Mouse (Mus musculus) lung, embryonic 14.5 days (tissue): ENCODE data around the gene D10Wsu102e. TPM values are rescaled to one million over a fixed set of nuclear protein-coding genes. Genes with fewer than 3 reads are reported as not detected.

Experiments
- ATAC-seq: fragments of 200-750 bp; cut with Nextera tagmentation; 2 replicates; pipeline ENCODE4 v1.8.0; 2017; ENCODE audit warnings: mild to moderate bottlenecking, moderate TSS enrichment, moderate library complexity; ENCODE audit not compliant: insufficient read depth
- DNase-seq: peaks from one replicate; pipeline ENCODE4 v3.0.0-alpha.2; 2015
- H3K27ac ChIP-seq: fragments of 300-500 bp; sonication (generic); 2 replicates; pipeline ENCODE4 v1.5.1; 2014; ENCODE audit warnings: low read depth, mild to moderate bottlenecking, moderate library complexity
- H3K27me3 ChIP-seq: fragments of 300-500 bp; sonication (generic); 2 replicates; pipeline ENCODE4 v1.6.1; 2014; ENCODE audit warnings: low read length, control low read depth; ENCODE audit not compliant: insufficient read depth
- H3K36me3 ChIP-seq: fragments of 300-500 bp; sonication (generic); 2 replicates; pipeline ENCODE4 v1.6.1; 2014; ENCODE audit warnings: control low read depth; ENCODE audit not compliant: insufficient read depth
- H3K4me1 ChIP-seq: fragments of 300-500 bp; sonication (generic); 2 replicates; pipeline ENCODE4 v1.6.1; 2014; ENCODE audit warnings: antibody characterized with exemption, control low read depth; ENCODE audit not compliant: insufficient read depth
- H3K4me2 ChIP-seq: fragments of 300-500 bp; sonication (generic); 2 replicates; pipeline ENCODE4 v1.6.1; 2014; ENCODE audit warnings: mild to moderate bottlenecking
- H3K4me3 ChIP-seq: fragments of 300-500 bp; sonication (generic); 2 replicates; pipeline ENCODE4 v1.5.1; 2014; ENCODE audit warnings: low read depth, low read length
- H3K9ac ChIP-seq: fragments of 300-500 bp; sonication (generic); 2 replicates; pipeline ENCODE4 v1.6.1; 2014
- H3K9me3 ChIP-seq: fragments of 300-500 bp; sonication (generic); 2 replicates; pipeline ENCODE4 v1.6.1; 2016; ENCODE audit warnings: low read depth, low read length, control low read depth
- CTCF ChIP-seq: IDR thresholded peaks from 2 replicates; pipeline ENCODE4 v1.5.1; 2016; ENCODE audit warnings: antibody characterized with exemption, low read depth
- WGBS: fragments of 180-500 bp; shearing (Covaris S2); extraction: QIAGEN DNeasy Blood & Tissue Kit; methylation state at CpG from one replicate; pipeline ENCODE4 v1.1.7; 2014; 5-methylcytosine and 5-hydroxymethylcytosine counted together
- polyA plus RNA-seq: library from polyadenylated mRNA; unstranded; fragments of >200 nt; fragmentation: Nextera tagmentation; extraction: Ambion mirVana; gene quantifications from 2 replicates; pipeline ENCODE4 v1.2.1, GENCODE M21; 2014

D10Wsu102e gene
- 0.78 and 0.84 TPM in 2 replicates for polyA plus RNA-seq

DNA sequence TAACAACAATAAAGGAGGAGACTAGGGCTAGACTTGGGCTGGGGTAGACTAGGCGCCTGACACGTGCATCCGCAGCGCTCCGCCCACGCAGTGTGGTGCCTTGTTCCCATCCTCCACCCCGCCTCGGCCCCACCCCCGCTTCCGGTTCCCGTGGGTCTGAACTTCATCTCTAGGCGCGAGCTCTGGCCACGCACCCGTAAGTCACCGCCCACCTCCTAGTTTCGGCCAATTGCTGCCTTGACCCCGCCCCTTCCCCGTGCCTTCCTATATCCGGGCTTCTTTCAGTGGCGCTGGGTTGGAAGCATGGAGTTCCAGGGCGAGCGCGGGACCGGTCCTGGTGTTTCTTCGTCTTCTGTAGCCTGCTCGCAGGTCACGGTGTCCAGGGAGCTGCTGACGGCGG lies at the start of gene D10Wsu102e:
Gene D10Wsu102e, plus strand, starts transcription at position 266 of the 400 bp plus-strand sequence.
- no peak for TF ChIP-seq CTCF
- Histone ChIP-seq H3K4me2 (peak within 1 kb of the TSS; percentile 68), H3K27ac (peak within 1 kb of the TSS; percentile 75), H3K27me3 (no peaks in the 10 kb centered on the region), H3K36me3 (peaks cover 28% of the 10 kb centered on the region), H3K4me1 (peaks cover 8% of the 10 kb centered on the region; the same call in 1 of the 2 replicates), H3K9ac (peak within 1 kb of the TSS; percentile 80), H3K4me3 (peak within 1 kb of the TSS; percentile 92), H3K9me3 (no peaks in the 10 kb centered on the region)
- DNase-seq (peak; percentile 98), ATAC-seq (peak; percentile 98)
- under 1% methylated on average over 30 of the region's 30 CpGs for WGBS

DNA sequence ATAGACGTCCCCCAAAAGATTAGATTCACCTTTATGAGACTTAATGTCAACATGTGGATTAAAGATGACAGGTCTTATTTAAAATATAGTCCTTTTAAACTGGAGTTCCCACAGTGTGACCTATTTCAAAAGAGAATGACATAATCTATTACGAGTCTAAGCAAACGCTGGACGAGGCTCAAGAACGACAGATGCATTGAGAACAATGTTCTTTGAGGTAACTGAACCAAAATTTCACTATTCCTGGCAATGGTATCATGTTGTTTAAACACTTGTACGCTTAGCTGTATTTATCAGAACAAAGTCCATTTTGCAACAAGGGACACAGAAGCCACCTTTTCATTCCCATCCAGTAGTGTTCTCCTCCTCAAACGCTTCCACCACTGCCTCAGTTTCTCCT lies 49.7 kb upstream of the D10Wsu102e start:
- Histone ChIP-seq H3K4me1 (no peaks in the 10 kb centered on the region), H3K4me3 (no peak overlapping the region), H3K4me2 (no peak overlapping the region), H3K36me3 (no peaks in the 10 kb centered on the region), H3K27me3 (no peaks in the 10 kb centered on the region), H3K27ac (no peak overlapping the region), H3K9ac (no peak overlapping the region), H3K9me3 (no peaks in the 10 kb centered on the region)
- TF ChIP-seq CTCF, result no peak
- no peak for ATAC-seq
- DNase-seq, result no peak
- 71% methylated on average over 7 of the region's 7 CpGs for WGBS

DNA sequence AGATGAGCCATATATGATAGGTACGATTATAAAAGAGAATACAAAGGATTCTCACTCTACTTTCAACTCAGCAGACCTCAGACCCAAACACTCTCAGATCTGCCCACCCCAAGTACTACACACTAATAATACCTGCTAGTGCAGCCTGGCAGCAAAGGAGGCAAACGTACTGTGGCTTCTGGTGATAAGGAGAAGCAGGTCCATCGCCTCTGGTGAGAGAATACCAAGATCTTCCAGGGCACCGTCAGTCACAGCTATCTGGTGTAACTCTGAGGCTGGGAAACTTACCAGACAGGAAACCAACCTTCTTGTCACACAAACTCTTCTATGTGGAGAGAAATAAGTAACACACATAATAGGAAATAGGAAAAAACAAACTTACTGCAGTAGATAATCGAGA lies 47.0 kb upstream of the D10Wsu102e start:
- Histone ChIP-seq H3K4me1 (no peaks in the 10 kb centered on the region), H3K4me2 (no peak overlapping the region), H3K36me3 (no peaks in the 10 kb centered on the region), H3K4me3 (no peak overlapping the region), H3K27ac (no peak overlapping the region), H3K9me3 (no peaks in the 10 kb centered on the region), H3K9ac (no peak overlapping the region), H3K27me3 (no peaks in the 10 kb centered on the region)
- 71% methylated on average over 5 of the region's 5 CpGs for WGBS
- DNase-seq, result no peak
- no peak for ATAC-seq
- no peak for TF ChIP-seq CTCF

DNA sequence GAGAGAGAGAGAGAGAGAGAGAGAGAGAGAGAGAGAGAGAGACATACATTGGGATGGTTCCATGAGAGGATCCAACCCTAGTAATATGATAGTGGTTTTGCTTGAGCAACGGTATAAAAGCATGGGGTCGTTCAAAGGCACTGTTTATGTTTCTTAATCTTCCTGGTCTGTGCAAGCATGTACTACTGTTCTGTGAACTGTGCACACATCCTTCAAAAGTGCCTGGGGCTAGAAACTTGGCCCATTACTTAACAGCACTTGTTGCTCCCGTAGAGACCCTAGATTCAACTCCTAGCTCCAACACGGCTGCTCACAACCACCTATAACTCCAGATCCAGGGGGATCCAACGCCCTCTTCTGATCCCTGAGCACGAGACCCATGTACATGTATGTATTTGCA lies 39.6 kb upstream of the D10Wsu102e start:
- no peak overlapping the region for H3K4me2 ChIP-seq
- no peak for DNase-seq
- 63% methylated on average over 6 of the region's 6 CpGs for WGBS
- no peaks in the 10 kb centered on the region for H3K9me3 ChIP-seq
- no peak overlapping the region for H3K9ac ChIP-seq
- no peaks in the 10 kb centered on the region for H3K4me1 ChIP-seq
- H3K27me3 ChIP-seq, result no peaks in the 10 kb centered on the region
- no peak for ATAC-seq
- no peaks in the 10 kb centered on the region for H3K36me3 ChIP-seq
- no peak overlapping the region for H3K4me3 ChIP-seq
- no peak for TF ChIP-seq CTCF
- no peak overlapping the region for H3K27ac ChIP-seq

DNA sequence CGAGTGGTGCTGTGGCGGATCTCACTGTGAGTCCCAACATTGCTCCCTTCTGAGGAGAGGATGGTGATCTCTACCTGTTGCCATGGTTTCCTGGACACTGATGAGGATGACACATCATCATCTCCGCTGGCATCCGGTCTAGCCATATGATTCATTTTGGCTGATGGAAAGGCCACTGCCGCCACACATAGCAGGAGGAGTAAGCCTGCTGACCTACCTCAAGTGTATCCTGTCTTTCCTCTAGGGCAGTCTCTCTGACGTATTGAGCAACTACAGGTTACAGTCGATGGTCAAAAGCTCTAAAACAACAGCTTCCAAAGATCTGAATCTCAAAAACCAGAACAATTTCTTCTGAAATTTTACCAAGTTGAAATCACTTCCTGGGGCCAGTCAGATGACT lies 39.2 kb upstream of the D10Wsu102e start:
- ATAC-seq (no peak), DNase-seq (no peak)
- Histone ChIP-seq H3K4me2 (no peak overlapping the region), H3K27me3 (no peaks in the 10 kb centered on the region), H3K36me3 (no peaks in the 10 kb centered on the region), H3K4me3 (no peak overlapping the region), H3K4me1 (no peaks in the 10 kb centered on the region), H3K9me3 (no peaks in the 10 kb centered on the region), H3K9ac (no peak overlapping the region), H3K27ac (no peak overlapping the region)
- TF ChIP-seq CTCF, result no peak
- WGBS, result 84% methylated on average over 7 of the region's 7 CpGs

DNA sequence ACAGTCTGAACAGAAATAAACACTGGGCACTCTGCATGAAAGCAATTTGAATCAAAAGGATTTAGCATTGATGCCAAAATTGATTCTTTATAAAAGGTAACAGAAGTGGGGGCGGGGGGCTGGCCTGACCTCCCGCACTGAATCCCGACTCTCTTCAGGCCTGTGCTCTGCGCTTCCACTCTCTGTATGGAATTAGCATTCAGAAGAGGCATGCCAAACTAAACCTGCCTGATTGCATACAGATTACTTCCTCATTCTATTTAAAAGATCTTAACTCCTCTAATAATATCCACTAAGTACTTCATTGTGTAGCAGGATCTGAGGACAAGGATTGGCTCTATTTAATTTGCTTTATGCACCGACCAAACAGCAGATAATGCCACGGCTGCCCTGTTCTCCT lies 38.5 kb upstream of the D10Wsu102e start:
- no peak for DNase-seq
- Histone ChIP-seq H3K4me1 (no peaks in the 10 kb centered on the region), H3K27ac (no peak overlapping the region), H3K4me3 (no peak overlapping the region), H3K27me3 (no peaks in the 10 kb centered on the region), H3K9me3 (no peaks in the 10 kb centered on the region), H3K36me3 (no peaks in the 10 kb centered on the region), H3K9ac (no peak overlapping the region), H3K4me2 (no peak overlapping the region)
- 79% methylated on average over 6 of the region's 6 CpGs for WGBS
- no peak for TF ChIP-seq CTCF
- no peak for ATAC-seq

DNA sequence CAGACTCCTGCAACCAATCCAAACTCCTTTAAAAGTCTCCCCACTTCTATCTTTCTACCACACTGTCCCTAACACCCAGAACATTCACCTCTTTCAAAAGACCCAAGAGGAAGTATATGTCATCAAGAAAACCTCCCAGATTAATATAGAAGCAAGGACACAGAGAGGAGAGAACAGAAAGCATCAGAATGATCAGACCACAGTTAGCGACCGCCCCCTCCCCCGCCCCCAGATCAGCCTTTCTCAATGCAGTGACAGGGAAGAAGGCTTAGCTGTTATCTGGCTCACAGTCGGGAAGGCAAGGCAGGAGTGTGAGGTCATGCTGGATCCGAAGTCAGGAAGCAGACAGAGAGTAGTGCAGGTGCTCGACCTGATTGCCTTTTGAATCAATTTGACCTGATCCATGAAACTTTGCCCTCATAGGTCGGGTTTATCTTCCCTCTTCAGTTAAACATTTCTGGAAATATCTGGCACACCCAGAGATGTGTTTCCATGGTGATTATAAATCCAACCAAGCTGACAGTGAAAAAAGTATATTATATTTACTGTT lies 37.4 kb upstream of the D10Wsu102e start:
- no peak overlapping the region for H3K4me3 ChIP-seq
- 29% methylated on average over 7 of the region's 7 CpGs for WGBS
- no peak overlapping the region for H3K4me2 ChIP-seq
- no peak for ATAC-seq
- no peaks in the 10 kb centered on the region for H3K9me3 ChIP-seq
- no peak overlapping the region for H3K27ac ChIP-seq
- no peaks in the 10 kb centered on the region for H3K27me3 ChIP-seq
- no peaks in the 10 kb centered on the region for H3K36me3 ChIP-seq
- DNase-seq, result no peak
- H3K4me1 ChIP-seq, result no peaks in the 10 kb centered on the region
- TF ChIP-seq CTCF, result no peak
- no peak overlapping the region for H3K9ac ChIP-seq

DNA sequence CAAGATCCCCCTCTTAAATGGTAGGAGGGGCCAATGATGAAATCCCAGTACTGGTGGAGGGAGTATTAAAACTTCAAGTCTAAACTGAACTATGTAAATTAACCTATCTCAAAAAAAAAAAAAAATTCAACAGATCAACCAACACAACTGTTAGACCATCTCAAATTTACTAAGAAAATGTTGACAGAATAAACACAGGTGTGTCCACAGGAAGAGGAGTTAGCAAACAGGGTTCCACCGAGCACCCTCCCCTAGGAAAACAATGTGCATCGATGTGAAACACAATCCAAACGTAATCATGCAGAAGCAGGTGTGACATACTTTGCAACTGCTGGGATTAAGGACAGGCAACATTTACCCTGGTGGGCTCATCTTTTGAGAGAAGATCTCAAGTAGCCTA lies 35.1 kb upstream of the D10Wsu102e start:
- Histone ChIP-seq H3K9ac (no peak overlapping the region), H3K4me1 (no peaks in the 10 kb centered on the region), H3K9me3 (no peaks in the 10 kb centered on the region), H3K4me3 (no peak overlapping the region), H3K27me3 (no peaks in the 10 kb centered on the region), H3K36me3 (no peaks in the 10 kb centered on the region), H3K27ac (no peak overlapping the region), H3K4me2 (no peak overlapping the region)
- no peak for TF ChIP-seq CTCF
- WGBS, result 57% methylated on average over 3 of the region's 3 CpGs
- ATAC-seq (no peak), DNase-seq (no peak)
